Mouse (Mus musculus): ENCODE data around the gene Nt5dc3. TPM values are rescaled to one million over a fixed set of nuclear protein-coding genes. Genes with fewer than 3 reads are reported as not detected.

The Nt5dc3 gene
- polyA plus RNA-seq (2012; rRNA removed; ENCODE audit: low replicate concordance): 6.1 and 11.8 TPM in 2 replicates

DNA sequence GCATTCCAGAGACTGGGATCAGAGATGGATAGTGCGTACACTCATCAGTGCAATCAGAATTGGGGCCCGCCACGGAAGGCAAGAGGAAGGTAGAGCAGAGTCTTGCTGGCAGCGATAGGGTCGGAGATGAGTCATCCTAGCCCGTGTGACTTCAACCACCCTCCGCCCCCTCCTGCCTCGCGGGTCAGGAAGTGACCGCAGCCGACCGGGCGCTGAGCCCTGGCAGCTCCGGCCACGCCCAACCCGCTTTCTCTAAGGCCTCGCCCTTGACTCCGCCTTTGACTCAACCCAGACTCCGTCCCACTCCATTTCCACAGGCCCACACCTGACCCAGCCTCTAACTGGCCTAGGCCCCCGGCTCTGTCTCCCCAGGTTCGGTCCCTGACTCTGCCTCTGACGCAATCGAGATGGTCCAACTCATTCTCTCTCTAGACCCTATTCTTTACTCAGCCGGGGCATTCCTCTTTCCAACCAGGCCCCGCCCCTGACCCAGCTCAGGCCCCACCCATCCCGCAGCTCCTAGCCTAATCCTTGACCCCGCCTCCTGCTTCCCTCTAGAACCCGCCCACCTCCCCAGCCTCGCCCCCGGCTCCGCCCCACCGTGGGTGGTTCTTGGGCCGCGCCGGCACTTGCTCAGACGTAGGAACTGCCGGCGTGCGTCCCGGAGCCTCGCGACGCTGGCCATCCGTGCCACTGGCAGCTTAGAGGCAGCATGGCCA is at the start of gene Nt5dc3:
Gene Nt5dc3 (plus strand): TSS at position 608 of the 719 bp plus-strand sequence.

DNA sequence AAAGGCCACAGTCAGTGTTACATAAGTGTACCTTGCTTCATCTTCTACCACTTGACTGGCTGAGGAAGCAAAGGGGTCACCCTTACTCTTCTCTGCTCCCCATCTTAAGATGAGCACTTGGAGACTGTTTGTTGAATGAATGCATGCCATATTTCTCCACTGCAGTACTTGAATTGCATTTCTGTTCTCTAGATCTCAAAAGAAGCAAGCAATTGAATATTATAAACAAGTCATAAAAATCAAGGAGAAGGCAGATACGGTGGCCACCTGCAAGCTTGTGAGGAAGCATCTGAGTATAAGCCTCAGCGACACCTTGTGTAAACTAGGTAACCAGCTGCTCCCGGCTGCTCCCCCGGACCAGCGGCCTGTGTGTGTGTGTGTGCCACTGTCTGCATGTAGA is 15.1 kb upstream of the Nt5dc3 start, which contains the start of gene Gm49358:
Gene Gm49358 (plus strand): TSS at position 301 of the 400 bp plus-strand sequence.

Other genes with a start within 250 kb of the Nt5dc3 start
- gene Hsp90b1, start 73.5 kb upstream of the Nt5dc3 start, polyA plus RNA-seq (2012; rRNA removed; ENCODE audit: low replicate concordance): 19.7 and 43.5 TPM in 2 replicates
- gene Ttc41, start 73.2 kb upstream of the Nt5dc3 start, polyA plus RNA-seq (2012; rRNA removed; ENCODE audit: low replicate concordance): 0.33 and 0.85 TPM in 2 replicates
- gene Gm49358, start 15.0 kb upstream of the Nt5dc3 start, polyA plus RNA-seq (2012; rRNA removed; ENCODE audit: low replicate concordance): not detected in 2 replicates
- 8.3 and 12.6 TPM in 2 replicates for gene Stab2, start 229.0 kb downstream of the Nt5dc3 start, polyA plus RNA-seq (2012; rRNA removed; ENCODE audit: low replicate concordance)

All from mammary gland, adult 2 months (tissue).